Mouse (Mus musculus): ENCODE measurements around the gene Agtrap.

The Agtrap gene

GRCm38 (mm10) chr4:148044113-148044512, 43.7 kb downstream of the Agtrap start:
- no peak for DNase-seq

- DNase-seq, result peak; percentile 71 to 80
Observed at GRCm38 (mm10) chr4:148043327-148043726, 44.5 kb downstream of the Agtrap start.

DNA sequence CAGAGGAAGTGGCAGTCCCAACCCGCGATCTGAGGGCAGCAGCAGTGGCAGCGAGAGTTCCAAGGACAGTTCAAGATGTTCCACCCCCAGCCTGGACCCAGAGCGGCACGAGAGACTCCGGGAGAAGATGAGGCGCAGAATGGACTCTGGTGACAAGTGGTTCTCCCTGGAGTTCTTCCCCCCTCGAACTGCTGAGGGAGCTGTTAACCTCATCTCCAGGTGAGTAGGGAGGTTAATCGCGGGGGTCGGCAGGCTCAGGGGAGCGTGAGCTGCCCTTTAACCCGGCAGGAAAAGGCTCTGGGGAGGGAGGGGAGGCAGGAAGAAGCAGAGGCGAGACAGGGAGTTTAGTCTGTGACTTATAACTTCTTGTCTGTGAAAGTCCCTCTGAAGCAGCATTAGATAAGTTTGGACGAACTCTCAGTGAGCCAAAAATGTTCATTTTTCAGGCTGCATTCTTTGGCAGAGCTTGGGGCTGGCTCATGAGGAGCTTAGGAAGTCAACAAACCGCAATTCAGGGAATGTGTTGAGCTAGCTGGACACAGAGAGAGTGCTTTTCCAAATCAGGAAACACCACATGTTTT, 46.1 kb downstream of the Agtrap start:
- no peak for DNase-seq

- peak; percentile 78 to 80 for DNase-seq
Observed at GRCm38 (mm10) chr4:148040933-148041610, 46.8 kb downstream of the Agtrap start.

DNA sequence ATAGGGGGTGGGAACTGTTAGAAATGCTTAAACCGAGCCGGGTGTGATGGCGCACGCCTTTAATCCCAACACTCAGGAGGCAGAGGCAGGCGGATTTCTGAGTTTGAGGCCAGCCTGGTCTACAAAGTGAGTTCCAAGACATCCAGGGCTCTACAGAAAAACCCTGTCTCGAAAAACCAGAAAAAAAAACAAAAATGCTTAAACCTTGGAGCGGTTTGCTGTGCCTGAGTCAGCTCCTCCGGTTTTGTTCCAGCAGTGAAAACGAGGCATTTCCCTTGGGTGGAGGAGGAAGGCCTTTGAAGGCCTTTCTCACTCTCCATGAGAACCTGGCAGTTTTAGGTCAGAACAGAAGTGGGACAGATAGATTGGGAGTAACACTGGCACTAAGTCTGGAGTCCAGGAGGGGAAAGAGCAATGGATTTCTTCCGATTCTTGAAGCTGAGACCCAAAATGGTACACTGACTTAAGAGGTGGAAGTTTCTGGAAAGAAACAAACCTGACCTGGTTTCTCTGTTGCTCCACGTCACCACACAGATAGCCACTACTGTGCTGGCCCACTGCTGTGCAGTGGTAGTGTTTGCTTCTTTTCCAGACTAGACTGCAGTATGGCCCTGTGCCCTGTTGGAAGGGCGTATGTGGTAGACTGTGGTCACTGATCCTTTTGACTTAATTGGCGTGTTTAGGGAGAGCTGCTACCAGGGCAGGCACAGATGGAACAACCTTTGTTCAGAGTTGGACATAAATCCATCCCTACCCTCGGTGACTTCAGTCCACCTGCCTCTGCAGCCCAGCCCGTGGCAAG, 47.6 kb downstream of the Agtrap start:
- peak; percentile 54 for DNase-seq

- peak; percentile 73 to 80 for DNase-seq
Observed at GRCm38 (mm10) chr4:148039254-148040028, 48.4 kb downstream of the Agtrap start.

GRCm38 (mm10) chr4:148038600-148039253, 49.1 kb downstream of the Agtrap start, which contains the start of the genes Clcn6 and Mthfr:
Clcn6 (minus strand) TSS chr4:148038821.
Mthfr (plus strand) TSS chr4:148039077.
- DNase-seq, result peak; percentile 100

DNA sequence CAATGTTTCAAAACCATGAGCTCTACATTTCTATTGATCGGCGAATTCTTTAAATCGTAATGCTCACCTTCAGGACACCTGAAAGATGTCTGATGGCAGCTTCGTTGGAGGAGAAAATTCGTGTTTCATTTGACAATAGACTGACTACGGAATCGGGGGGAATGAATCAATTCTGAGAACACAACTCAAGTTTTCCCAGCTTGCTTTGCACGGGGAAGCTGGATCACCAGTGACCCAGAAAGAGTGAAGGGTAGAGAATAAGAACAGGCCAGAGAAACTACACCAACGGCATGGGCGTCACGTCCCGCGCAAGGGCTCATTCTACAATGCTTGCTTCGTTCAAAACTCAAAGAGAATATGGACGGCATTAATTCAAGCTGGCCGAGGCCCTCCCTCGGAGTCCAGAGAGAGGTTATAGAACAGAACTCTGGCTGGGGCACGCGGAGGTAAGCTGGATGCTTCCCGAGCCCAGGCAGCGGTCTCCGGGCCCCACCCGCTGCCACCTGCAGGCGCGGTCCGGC, 49.7 kb downstream of the Agtrap start:
- no peak for DNase-seq

DNA sequence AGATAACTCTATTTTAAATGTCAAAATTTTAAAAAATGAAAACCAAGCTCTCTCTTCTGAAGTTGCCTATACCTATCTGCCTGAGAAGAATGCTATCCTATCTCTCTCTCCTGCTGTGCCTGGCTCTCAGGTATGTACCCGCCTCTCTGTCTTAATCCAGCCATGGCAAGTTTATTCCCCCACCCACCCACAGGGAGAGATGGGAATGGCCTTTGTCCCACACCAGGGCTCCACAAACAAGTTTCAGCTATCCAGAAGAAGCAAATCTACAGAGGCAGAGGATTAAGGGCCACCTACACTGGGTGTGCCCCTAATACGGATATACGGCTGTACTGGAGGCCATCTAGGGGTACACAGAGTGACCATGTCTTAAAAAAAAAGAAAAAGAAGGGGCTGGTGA, 52.4 kb downstream of the Agtrap start:
- DNase-seq, result no peak

GRCm38 (mm10) chr4:148033858-148034410, 53.9 kb downstream of the Agtrap start:
- DNase-seq, result no peak

DNA sequence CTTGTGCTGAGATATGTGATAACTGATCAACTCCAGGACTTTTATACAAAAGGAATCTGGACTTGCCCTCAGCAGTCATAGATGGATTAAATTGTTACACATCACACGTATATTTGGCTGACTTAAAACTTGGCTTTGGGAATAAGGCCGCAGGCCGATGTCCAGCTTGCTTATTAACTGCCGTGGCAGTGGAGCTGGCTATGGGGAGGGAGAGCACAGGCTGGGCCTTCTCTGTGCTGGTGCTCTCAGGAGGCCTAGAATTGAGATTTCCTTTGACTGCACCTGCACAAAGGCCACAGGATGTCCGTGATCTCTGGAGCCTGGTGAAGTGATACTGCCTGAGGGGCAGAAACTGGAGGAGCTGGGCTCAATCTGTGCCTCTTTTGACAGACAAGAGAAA, 57.3 kb downstream of the Agtrap start:
- DNase-seq, result no peak

GRCm38 (mm10) chr4:148029297-148029696, 58.5 kb downstream of the Agtrap start:
- no peak for DNase-seq

Measured in cerebellum, postnatal 10 days (tissue).